Mouse (Mus musculus) cortical plate, adult 2 months (tissue): Measurements from ENCODE around the gene Mfsd2a. TPM values are rescaled to one million over a fixed set of nuclear protein-coding genes. Genes with fewer than 3 reads are reported as not detected.

Experiments
- H3K27ac ChIP-seq: fragments of 200-500 bp; 2 replicates; pipeline ENCODE4 v1.5.1; 2012; ENCODE audit warnings: low read length, control low read depth, inconsistent platforms; ENCODE audit not compliant: insufficient read depth
- H3K4me1 ChIP-seq: fragments of 200-500 bp; 2 replicates; pipeline ENCODE4 v1.6.1; 2011; ENCODE audit warnings: low read length; ENCODE audit not compliant: control insufficient read depth, insufficient read depth
- H3K4me3 ChIP-seq: fragments of 200-500 bp; 2 replicates; pipeline ENCODE4 v1.5.1; 2011; ENCODE audit warnings: mild to moderate bottlenecking, low read length, control low read depth; ENCODE audit not compliant: insufficient read depth
- CTCF ChIP-seq: fragments of 200-500 bp; IDR thresholded peaks from 2 replicates; pipeline ENCODE4 v1.5.1; 2011; ENCODE audit warnings: mild to moderate bottlenecking, control low read depth, low read length; ENCODE audit not compliant: insufficient read depth; ENCODE audit errors: extremely low read depth
- POLR2A ChIP-seq: fragments of 200-500 bp; IDR thresholded peaks from 2 replicates; pipeline ENCODE4 v1.6.1; 2011; ENCODE audit warnings: mild to moderate bottlenecking, low read length, control low read depth; ENCODE audit not compliant: insufficient read depth; ENCODE audit errors: extremely low read depth
- polyA plus RNA-seq: library from polyadenylated mRNA; depleted of rRNA; stranded (reverse); fragments of >200 nt; gene quantifications from 2 replicates; pipeline ENCODE4 v1.2.3, GENCODE M21; 2012

Gene Mfsd2a
- polyA plus RNA-seq, 1 experiment: 36.1 TPM

DNA sequence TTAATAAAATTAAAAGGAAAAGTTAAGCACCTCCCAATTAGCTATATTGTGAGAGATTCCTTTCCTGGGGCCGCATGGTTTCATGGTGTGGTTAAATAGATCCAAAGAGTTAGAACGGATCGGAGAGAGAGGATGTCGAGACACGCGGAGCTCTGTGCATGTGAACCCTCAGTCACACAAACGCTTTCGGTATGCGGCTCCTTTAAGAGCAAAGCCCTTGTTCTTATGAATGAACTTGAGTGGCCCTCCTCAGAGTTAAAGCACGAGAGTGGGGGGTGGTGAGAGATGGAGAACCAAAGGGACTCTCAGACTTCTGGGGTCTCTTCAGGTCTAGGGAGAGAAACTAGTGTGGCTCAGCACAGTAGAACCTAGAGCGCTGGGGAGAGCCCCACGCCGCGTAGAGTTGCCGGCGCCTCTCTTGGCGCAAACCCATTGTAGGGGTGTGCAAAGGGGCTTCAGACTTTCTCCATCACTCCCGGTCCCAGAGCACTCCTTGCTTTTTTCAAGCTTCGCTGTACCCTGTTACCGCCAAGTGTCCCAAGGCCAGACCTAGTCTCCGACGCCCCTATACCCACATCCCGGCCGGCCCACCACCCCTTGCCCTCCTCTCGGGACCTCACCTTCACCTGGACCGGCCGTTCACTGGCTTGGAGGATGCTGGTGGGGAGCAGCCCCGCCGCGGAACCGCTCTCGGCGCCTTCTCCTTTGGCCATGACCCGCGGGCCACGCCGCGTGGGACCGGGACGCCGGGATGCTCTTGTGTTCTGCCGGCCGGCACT is 478 bp downstream of the Mfsd2a start:
- H3K27ac ChIP-seq: peak overlapping the region; percentile 53
- TF ChIP-seq CTCF (no peak), POLR2A (no peak)
- peaks cover 2% of the 10 kb centered on the region; the same call in 1 of the 2 replicates for H3K4me1 ChIP-seq
- H3K4me3 ChIP-seq: peak overlapping the region; percentile 39

GRCm38 (mm10) chr4:122959816-122960215 is 1.2 kb downstream of the Mfsd2a start:
- peak overlapping the region; percentile 39 for H3K4me3 ChIP-seq
- H3K27ac ChIP-seq: peak overlapping the region; percentile 53
- TF ChIP-seq CTCF (no peak), POLR2A (no peak)
- peaks cover 5% of the 10 kb centered on the region for H3K4me1 ChIP-seq

DNA sequence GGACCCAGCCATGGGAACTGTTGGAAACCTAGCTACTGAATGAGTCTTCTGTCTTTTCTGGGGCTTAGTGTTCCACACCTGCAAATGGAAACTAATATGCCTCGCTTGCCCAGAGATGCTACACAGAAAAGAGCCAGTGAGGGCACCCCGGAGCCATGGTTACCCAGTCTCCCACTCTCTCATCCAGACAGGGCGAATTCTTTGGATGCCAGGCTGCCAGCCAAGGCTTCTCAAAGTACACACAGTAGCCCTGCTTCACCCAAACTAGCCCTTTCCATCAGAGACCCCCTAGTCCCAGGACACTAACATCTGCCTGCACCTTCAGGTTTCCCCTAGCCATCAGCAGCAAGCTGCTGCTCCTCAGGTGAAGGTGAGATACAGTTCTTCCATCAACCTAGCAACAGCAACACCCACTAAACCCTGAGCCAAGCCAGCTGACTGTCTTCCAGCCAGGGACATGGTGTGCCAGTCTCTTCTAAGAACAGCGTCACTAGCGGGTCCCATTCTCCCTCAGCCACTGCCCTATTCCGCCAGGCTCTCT is 2.4 kb downstream of the Mfsd2a start:
- Histone ChIP-seq H3K27ac (peak overlapping the region; percentile 6; the same call in 1 of the 2 replicates), H3K4me1 (peaks cover 5% of the 10 kb centered on the region), H3K4me3 (peak overlapping the region; percentile 17)
- TF ChIP-seq POLR2A (0 out of 2 replicates have a peak, but pooled peaks have one; percentile 26), CTCF (no peak)

DNA sequence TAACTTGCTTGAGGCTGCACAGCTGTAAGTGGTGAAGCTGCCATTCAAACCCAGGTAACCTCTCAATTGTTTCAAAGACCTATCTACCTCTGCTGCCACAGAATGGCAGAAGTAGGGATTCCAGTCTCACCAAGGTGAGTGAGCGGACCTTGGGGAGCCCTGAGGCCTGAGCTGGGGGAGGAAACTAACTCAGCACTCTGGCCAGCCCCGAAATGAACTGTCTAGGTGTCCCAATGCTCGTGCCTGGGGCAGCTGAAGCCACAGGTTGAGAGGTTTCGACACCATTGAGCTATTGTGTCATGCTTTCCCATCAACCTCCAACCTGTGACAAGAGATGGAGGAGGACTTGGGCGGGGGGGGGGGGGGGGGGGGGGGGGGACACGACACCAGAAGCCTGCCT is 4.7 kb downstream of the Mfsd2a start:
- Histone ChIP-seq H3K4me1 (peaks cover 5% of the 10 kb centered on the region), H3K27ac (0 out of 2 replicates have a peak overlapping the region, but pooled peaks have one; percentile 26), H3K4me3 (no peak overlapping the region)
- TF ChIP-seq POLR2A (no peak), CTCF (no peak)

DNA sequence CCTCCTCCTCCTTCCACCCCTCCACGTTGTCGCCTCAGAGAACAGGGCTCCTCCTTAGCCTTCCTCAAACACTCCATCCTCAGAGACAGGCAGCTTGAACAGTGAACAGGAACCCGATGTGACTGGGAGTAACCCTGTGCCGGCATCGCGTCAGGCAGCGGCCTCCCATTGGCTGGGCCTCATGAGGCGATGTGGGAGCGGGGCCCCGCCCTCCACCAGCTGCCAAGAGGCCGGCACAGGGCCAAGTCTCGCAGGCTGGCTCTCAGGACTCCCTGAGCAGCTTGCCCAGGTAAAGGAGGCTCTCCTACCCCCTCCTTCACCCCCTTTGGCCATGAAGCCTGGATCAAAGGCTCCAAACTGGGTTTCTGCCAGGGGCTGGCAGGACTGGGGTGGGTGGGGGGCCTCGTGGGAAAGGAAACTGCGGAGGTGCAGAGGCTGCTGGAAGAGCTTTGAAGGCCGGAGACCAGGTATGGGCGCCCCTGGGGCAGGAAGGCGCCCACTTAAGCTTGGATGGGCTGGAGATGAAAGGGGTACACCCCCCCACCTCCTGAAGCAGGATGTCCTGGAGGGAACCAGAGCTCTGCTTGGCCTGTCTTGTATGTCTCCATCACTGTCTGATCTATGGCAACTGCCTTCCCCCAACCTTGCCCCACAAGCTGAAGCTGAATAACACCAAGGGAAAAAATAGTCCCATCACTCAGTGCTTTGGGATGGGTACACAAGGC is 5.4 kb downstream of the Mfsd2a start:
- TF ChIP-seq POLR2A (peak; percentile 85), CTCF (no peak)

GRCm38 (mm10) chr4:122954680-122955411 is 6.1 kb downstream of the Mfsd2a start:
- H3K4me1 ChIP-seq: peaks cover 5% of the 10 kb centered on the region
- TF ChIP-seq CTCF (no peak), POLR2A (no peak)
- H3K27ac ChIP-seq: peak overlapping the region; percentile 47
- 0 out of 2 replicates have a peak overlapping the region, but pooled peaks have one; percentile 6 for H3K4me3 ChIP-seq

More for the DNA sequence above, 5.4 kb downstream of the Mfsd2a start:
- H3K4me1 ChIP-seq: peaks cover 5% of the 10 kb centered on the region
- 0 out of 2 replicates have a peak overlapping the region, but pooled peaks have one; percentile 6 for H3K4me3 ChIP-seq
- H3K27ac ChIP-seq: peak overlapping the region; percentile 47

DNA sequence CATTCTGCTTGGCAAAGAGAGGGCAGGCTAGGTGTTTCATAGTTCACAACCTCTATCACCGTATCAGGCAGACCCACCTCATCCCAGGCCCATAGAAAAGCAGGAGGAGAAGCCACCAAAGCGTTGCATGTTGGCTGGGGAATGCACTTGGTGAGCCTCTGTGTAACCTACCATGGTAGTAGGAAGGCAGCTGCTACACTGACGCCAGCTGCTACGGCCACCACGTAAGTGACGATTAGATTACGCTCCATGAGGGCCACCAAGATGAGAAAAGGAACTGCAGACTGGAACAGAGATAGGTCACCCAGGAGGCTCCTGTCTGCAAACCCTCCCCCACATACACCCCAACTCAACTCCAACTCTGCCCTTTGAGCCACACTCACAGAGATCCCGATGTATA is 11.9 kb downstream of the Mfsd2a start:
- TF ChIP-seq CTCF (no peak), POLR2A (no peak)
- no peak overlapping the region for H3K27ac ChIP-seq
- no peaks in the 10 kb centered on the region for H3K4me1 ChIP-seq
- H3K4me3 ChIP-seq: no peak overlapping the region

GRCm38 (mm10) chr4:122947223-122947622 is 13.8 kb downstream of the Mfsd2a start:
- no peak overlapping the region for H3K27ac ChIP-seq
- H3K4me1 ChIP-seq: no peaks in the 10 kb centered on the region
- no peak overlapping the region for H3K4me3 ChIP-seq
- TF ChIP-seq POLR2A (no peak), CTCF (no peak)

DNA sequence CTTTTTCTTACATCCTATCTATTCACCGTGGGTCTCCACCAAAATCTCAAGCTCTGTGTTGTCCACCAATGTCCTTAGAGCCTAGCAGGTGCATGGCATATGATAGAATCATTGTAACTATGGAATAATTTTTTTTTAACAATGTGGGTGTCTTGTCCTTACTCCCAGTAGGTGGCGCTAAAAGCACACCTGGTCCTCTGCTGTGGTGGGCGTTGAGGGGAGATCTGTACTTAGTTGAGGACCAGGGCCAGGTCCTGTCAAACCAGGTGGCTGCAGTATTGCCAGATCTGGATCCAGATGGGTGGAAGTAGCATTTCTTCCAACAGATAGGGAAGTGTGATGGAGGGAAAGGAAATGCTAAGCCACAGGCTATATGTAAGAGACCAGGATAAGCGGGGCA is 16.6 kb downstream of the Mfsd2a start:
- Histone ChIP-seq H3K4me3 (no peak overlapping the region), H3K4me1 (no peaks in the 10 kb centered on the region), H3K27ac (no peak overlapping the region)
- TF ChIP-seq CTCF: peak; percentile 71
- TF ChIP-seq POLR2A: no peak
